Mouse (Mus musculus) heart, adult 8-10 months (tissue): ENCODE measurements at regions not wholly inside any gene's neighbourhood (a gene's known extent, or its start where the extent isn't known, plus 50 kb on each side); places are given as distances from the start of the nearest gene placed in this dataset.
A peak's percentile ranks its signal among the peaks of the same experiment; 100 is the strongest.

Experiments used
- DNase-seq: peaks from one replicate; pipeline ENCODE4 v3.0.0; 2022; ENCODE audit warnings: low spot score

DNA sequence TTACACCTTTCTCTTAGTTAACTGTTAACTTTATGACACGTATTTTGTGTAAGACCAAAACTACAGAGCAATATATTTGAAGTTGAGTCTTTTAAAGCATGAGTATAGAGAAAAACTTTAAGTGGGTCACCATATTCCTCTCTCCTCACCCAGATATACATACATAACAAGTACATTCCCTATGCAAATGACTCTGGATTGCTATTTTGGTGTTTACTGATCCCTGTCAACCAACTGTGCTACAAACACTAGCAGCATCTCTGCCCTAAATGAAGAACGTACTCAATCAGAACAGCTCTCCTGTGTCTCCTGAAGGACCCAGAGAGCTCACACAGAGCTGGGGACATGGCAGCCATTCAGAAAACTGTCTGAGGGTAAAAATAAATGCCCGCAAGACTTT lies 363.4 kb upstream of the Rack1 start:
- no peak for DNase-seq

GRCm38 (mm10) chr11:48431316-48431715 lies 368.8 kb upstream of the Rack1 start:
- no peak for DNase-seq

- DNase-seq: no peak
Measured at GRCm38 (mm10) chr11:48427423-48427822, 372.7 kb upstream of the Rack1 start.

DNA sequence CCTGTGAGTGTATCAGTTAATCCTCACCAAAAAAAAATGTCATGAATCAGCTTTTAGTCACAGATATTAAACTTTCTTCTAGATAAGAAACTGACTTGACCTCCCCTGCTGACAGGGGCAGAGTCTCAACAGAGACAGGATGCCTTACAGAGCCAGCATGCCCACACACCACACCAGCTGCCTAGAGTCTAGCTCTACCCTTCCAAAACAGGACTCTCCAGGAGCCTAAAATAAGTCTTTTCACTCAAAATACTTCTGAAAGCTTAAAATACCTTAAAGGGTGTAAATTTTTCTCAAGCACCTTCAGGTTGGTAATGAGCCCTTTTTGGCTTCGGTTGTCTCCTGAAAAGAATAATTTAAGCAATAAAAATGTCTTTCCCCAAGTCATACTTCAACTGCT lies 373.7 kb upstream of the Rack1 start:
- DNase-seq: no peak

DNA sequence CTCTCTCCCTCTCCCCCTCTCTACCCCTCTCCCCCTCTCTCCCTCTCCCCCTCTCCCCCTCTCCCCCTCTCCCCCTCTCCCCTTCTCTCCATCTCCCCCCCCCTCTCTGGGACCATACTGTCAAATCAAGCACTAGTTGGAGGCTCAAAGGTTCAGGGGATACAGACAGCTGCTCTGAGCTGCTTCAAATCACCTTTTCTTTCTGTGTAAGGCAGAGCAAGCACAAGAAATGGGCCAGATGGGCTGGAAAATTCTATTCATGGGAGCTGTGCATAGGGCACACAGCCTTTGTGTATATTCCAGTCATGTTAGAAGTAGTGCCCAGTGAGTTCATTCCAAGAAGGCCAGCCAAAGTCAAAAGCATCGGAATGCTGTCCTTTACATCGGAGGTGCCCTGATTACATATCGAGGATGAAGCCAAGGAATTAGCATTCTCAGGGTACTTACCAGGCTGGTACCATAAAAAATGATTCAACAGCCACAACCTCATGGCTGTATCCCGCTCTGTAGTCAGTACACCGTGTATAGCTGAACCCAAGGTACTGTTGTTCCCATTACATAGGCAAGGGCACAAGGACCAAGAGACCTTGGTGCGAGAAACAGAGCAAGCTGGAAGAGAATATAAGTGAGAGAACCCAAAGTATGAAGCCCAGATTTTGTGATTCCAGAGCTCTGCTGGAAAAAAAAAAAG lies 381.9 kb upstream of the Rack1 start:
- no peak for DNase-seq

GRCm38 (mm10) chr11:48417615-48418014 lies 382.5 kb upstream of the Rack1 start:
- DNase-seq: no peak

- DNase-seq: no peak
Measured at GRCm38 (mm10) chr11:48398032-48398431, 402.1 kb upstream of the Rack1 start.

GRCm38 (mm10) chr11:48381489-48381888 lies 392.7 kb upstream of the Sgcd start:
- DNase-seq: no peak

DNA sequence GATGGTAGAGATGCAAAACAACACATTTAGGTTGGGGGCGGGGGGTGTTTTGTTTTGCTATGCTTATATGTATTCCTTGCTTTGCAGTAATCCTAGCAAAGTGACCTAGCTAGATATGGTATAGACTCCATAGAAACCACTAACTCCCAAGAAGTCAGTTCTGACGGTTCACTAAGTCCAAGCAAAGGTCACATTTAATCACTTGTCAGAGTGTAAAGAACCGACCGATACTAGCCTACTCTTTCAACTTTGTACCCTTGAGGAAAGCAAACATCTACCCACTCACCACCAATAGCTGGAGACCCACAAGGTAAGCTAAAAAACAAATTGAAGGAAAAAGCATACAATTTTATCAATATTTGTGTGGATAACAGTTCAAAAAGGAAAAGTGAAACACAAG lies 389.3 kb upstream of the Sgcd start:
- no peak for DNase-seq

GRCm38 (mm10) chr11:48377269-48377668 lies 388.5 kb upstream of the Sgcd start:
- no peak for DNase-seq

- DNase-seq: no peak
Measured at GRCm38 (mm10) chr11:48351349-48352023, 362.7 kb upstream of the Sgcd start.

GRCm38 (mm10) chr11:48314500-48314899 lies 325.7 kb upstream of the Sgcd start:
- no peak for DNase-seq

DNA sequence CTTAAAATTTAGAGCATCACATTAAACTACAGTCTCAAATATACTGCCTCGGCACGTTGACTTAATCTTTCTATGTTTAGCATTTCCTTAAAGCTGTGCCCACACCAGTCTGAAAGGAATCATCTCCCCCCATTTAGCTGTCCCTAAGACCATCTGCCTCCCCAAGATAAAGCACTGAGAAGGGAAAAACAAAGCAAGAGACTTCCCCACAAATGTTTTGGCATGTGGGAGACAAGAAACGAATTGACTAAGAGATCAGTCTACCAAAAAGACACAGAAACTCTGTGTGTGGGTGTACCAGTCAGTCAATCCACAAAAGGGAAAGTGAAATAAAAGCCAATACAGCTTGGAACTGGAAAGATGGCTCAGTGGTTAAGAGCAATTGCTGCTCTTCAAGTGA lies 306.6 kb upstream of the Sgcd start:
- DNase-seq: no peak

DNA sequence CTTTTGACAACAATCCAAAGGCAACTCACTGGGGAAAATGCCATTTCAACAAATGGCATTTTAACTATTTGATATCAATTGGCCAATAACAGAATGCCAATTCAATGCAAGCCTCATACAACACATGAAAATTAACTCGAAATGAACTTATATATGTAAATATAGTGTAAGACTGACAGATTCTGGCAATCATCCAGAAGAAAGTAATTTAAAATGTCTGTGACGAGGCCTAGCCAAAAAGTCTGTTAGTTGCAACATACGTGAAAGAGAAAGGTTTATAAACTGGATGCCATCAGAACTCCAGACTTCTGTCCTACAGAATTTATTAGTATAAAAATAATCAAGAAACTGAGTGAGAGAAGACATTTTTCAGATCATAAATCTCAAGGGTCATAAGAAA lies 273.7 kb upstream of the Sgcd start:
- no peak for DNase-seq

GRCm38 (mm10) chr11:48261089-48261488 lies 272.3 kb upstream of the Sgcd start:
- no peak for DNase-seq

GRCm38 (mm10) chr11:48250678-48251317 lies 262.0 kb upstream of the Sgcd start:
- DNase-seq: no peak

DNA sequence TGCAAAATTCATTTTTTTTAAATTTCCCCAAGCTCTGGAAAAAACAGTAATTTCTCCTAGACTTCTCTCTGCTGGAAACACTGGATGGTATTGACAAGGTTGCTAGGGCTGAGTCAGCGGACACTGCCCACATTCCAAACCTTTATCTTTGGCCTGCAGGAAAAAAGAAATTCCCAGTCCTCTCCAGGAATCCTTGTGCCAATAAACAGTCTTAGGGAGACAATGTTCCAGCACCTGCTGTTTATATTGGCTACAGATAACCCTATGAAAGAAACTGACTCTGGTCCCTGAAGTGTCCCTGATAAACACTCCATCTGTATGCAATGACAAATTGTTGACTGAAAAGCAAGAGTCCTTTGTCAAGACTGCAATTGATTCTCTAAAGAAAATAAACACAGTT lies 260.5 kb upstream of the Sgcd start:
- DNase-seq: peak; percentile 70

GRCm38 (mm10) chr11:48221156-48221555 lies 232.4 kb upstream of the Sgcd start:
- DNase-seq: no peak

DNA sequence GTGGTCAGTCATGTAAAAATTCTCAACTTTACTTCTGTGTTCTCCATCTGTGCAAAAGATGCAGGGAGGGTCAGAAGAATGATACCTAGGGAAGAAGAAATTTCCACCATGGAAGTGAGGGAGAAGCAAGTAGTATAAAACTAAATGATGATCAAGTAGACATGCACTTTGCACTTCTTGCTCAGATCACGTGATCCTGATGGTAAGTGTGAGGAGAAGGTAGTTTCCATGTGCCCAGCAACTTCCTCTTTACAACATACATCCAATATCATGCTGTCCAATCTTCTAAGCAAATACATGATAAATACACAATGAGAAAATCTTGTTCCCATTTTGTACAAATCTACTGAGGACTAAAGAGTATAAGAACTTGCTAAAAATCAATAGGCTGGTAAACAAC lies 230.4 kb upstream of the Sgcd start:
- DNase-seq: no peak

DNA sequence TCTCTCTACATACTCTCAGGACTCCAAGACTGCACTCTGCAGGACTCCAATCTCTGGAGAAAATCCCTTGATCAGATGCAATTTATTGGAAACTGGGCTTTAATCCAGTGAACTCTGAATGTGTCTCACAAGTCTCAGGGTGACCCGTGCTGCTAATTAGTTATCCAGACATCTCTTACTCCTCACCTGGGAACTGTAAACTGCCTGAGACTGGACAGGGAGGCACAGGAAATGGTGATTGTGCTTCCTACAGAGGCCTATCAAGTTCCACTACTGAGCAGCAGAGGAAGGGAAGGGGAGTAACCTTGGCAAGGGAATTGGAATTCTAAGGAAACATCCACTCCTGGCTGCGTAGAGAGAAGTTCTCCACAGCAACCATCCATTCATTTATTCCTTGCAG lies 228.0 kb upstream of the Sgcd start:
- DNase-seq: no peak

DNA sequence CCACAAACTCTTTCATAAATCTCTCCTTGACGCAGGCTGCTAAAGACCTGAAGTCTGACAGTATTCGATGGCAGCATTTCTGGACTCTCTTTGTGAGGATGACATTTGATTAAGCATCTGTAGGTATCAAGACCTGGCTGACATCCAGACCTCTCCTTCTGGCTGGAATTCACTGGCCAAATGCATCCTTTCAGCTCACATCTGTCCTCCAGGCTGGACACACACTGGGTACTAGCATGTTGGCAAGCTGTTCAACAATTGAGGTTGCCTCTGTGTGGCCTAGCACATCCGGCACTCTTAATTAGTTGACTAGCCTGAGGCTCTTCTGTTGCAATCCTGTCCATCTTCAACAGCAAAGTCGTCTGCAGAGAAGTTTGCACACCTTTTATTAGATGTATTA lies 197.8 kb upstream of the Sgcd start:
- DNase-seq: no peak

DNA sequence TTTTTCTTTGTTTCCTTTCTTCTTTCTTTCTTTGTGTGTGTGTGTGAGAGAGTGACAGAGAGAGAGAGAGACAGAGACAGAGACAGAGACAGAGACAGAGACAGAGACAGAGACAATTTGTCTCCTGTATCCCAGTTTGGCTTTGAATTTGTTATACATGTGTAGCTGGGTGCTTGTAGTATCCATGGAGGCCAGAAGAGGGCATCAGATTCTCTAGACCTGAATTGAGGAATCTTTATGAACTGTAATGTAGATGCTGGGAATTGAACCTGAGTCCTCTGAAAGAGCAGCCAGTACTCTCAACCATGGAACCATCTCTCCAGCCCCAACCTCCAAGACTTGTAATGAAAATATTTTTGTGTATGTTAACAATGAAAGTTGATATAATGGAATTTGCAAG lies 190.2 kb upstream of the Sgcd start:
- DNase-seq: no peak

GRCm38 (mm10) chr11:48178174-48178573 lies 189.4 kb upstream of the Sgcd start:
- no peak for DNase-seq
